Mouse (Mus musculus) liver, embryonic 16.5 days (tissue): ENCODE data around the gene Slc27a2. TPM values are rescaled to one million over a fixed set of nuclear protein-coding genes. Genes with fewer than 3 reads are reported as not detected.

ENCODE experiments used
- ATAC-seq: fragments of 200-750 bp; cut with Nextera tagmentation; 2 replicates; pipeline ENCODE4 v1.8.0; 2017; ENCODE audit warnings: low read depth, mild to moderate bottlenecking, moderate number of reproducible peaks, moderate library complexity
- H3K27ac ChIP-seq: fragments of 300-500 bp; sonication (generic); 2 replicates; pipeline ENCODE4 v1.5.1; 2014; ENCODE audit warnings: mild to moderate bottlenecking, low read length
- H3K27me3 ChIP-seq: fragments of 300-500 bp; sonication (generic); 2 replicates; pipeline ENCODE4 v1.6.1; 2014; ENCODE audit warnings: low read depth, low read length, mixed read lengths; ENCODE audit not compliant: control insufficient read depth, insufficient read depth
- H3K36me3 ChIP-seq: fragments of 300-500 bp; sonication (generic); 2 replicates; pipeline ENCODE4 v1.6.1; 2014; ENCODE audit warnings: mild to moderate bottlenecking; ENCODE audit not compliant: control insufficient read depth, insufficient read depth
- H3K4me1 ChIP-seq: fragments of 300-500 bp; sonication (generic); 2 replicates; pipeline ENCODE4 v1.6.1; 2014; ENCODE audit warnings: low read depth, low read length, mixed read lengths; ENCODE audit not compliant: control insufficient read depth
- H3K4me2 ChIP-seq: fragments of 300-500 bp; sonication (generic); 2 replicates; pipeline ENCODE4 v1.6.1; 2014; ENCODE audit warnings: low read depth, low read length, mixed read lengths
- H3K4me3 ChIP-seq: fragments of 300-500 bp; sonication (generic); 2 replicates; pipeline ENCODE4 v1.5.1; 2014; ENCODE audit warnings: low read depth, mild to moderate bottlenecking, low read length
- H3K9ac ChIP-seq: fragments of 300-500 bp; sonication (generic); 2 replicates; pipeline ENCODE4 v1.6.1; 2014; ENCODE audit warnings: low read depth, low read length
- H3K9me3 ChIP-seq: fragments of 300-500 bp; sonication (generic); replicated peaks from 2 replicates; pipeline ENCODE4 v1.6.1; 2016; ENCODE audit warnings: low read length; ENCODE audit not compliant: control insufficient read depth
- WGBS: fragments of 180-500 bp; shearing (Covaris S2); extraction: QIAGEN DNeasy Blood & Tissue Kit; methylation state at CpG from one replicate; pipeline ENCODE4 v1.1.7; 2014; ENCODE audit not compliant: insufficient replicate concordance; 5-methylcytosine and 5-hydroxymethylcytosine counted together
- polyA plus RNA-seq: library from polyadenylated mRNA; unstranded; fragments of >200 nt; fragmentation: Nextera tagmentation; extraction: Ambion mirVana; gene quantifications from 2 replicates; pipeline ENCODE4 v1.2.1, GENCODE M21; 2015

Gene Slc27a2
- polyA plus RNA-seq, 1 experiment from 2014 or later = 150 TPM

GRCm38 (mm10) chr2:126633165-126633564 is 81.0 kb downstream of the Slc27a2 start:
- Histone ChIP-seq H3K4me3 (no peak overlapping the region), H3K4me1 (no peaks in the 10 kb centered on the region; the same call in 1 of the 2 replicates), H3K9ac (no peak overlapping the region), H3K9me3 (no peaks in the 10 kb centered on the region), H3K27ac (no peak overlapping the region), H3K27me3 (no peaks in the 10 kb centered on the region), H3K4me2 (no peak overlapping the region), H3K36me3 (peaks cover 8% of the 10 kb centered on the region; the same call in 1 of the 2 replicates)
- WGBS = 64% methylated on average over 2 of the region's 2 CpGs
- no peak for ATAC-seq

GRCm38 (mm10) chr2:126635939-126636823 is 84.0 kb downstream of the Slc27a2 start:
- Histone ChIP-seq H3K4me1 (no peaks in the 10 kb centered on the region; the same call in 1 of the 2 replicates), H3K27ac (no peak overlapping the region), H3K27me3 (no peaks in the 10 kb centered on the region), H3K36me3 (peaks cover 16% of the 10 kb centered on the region), H3K4me3 (no peak overlapping the region), H3K9me3 (no peaks in the 10 kb centered on the region), H3K9ac (no peak overlapping the region), H3K4me2 (no peak overlapping the region)
- ATAC-seq = peak; percentile 37; the same call in 1 of the 2 replicates
- WGBS = 45% methylated on average over 12 of the region's 12 CpGs

Other genes with a start within 250 kb of the Slc27a2 start
- gene Atp8b4, start 51.7 kb upstream of the Slc27a2 start, polyA plus RNA-seq = 5.5 and 5.9 TPM in 2 replicates
- gene Hdc, start 66.9 kb downstream of the Slc27a2 start, polyA plus RNA-seq = 7.0 and 7.6 TPM in 2 replicates
- gene Gabpb1, start 123.9 kb downstream of the Slc27a2 start, polyA plus RNA-seq = 19.0 and 23.4 TPM in 2 replicates
- gene Usp8, start 154.9 kb downstream of the Slc27a2 start, polyA plus RNA-seq = 18.2 and 19.1 TPM in 2 replicates
- gene Usp50, start 231.1 kb downstream of the Slc27a2 start, polyA plus RNA-seq = 0.79 and 1.1 TPM in 2 replicates